Mouse (Mus musculus): ENCODE measurements around the gene Avpr1a. TPM values are rescaled to one million over a fixed set of nuclear protein-coding genes. Genes with fewer than 3 reads are reported as not detected.

Avpr1a gene
- 1.3 and 2.4 TPM in 2 replicates for polyA plus RNA-seq (2014; fragmentation: Nextera tagmentation; extraction: Ambion mirVana)

GRCm38 (mm10) chr10:122447861-122448716, at the start of gene Avpr1a:
TSS of gene Avpr1a (plus strand) at chr10:122448499.
- H3K36me3 ChIP-seq (ENCODE audit: control insufficient read depth, insufficient read depth, low read length): no peaks in the 10 kb centered on the region
- no peaks in the 10 kb centered on the region for H3K9me3 ChIP-seq (ENCODE audit: control insufficient read depth, low read length)
- H3K27ac ChIP-seq (ENCODE audit: low read depth, low read length): no peak within 1 kb of the TSS
- H3K4me1 ChIP-seq (ENCODE audit: control insufficient read depth, insufficient read depth, low read length): peaks cover 12% of the 10 kb centered on the region; the same call in 1 of the 2 replicates
- ATAC-seq (ENCODE audit: low FRiP score, low TSS enrichment): peak; percentile 45; the same call in 1 of the 2 replicates
- H3K9ac ChIP-seq (ENCODE audit: low read depth, low read length): peak within 1 kb of the TSS; percentile 53
- 4% methylated on average over 34 of the region's 34 CpGs for WGBS
- H3K4me3 ChIP-seq (ENCODE audit: low read length): peak within 1 kb of the TSS; percentile 47
- peaks cover 33% of the 10 kb centered on the region for H3K27me3 ChIP-seq (ENCODE audit: control insufficient read depth, insufficient read depth, low read length)
- H3K4me2 ChIP-seq (replicated peaks; ENCODE audit: low read depth, low read length): peak within 1 kb of the TSS; percentile 90

GRCm38 (mm10) chr10:122402270-122402669, 46.0 kb upstream of the Avpr1a start:
- no peaks in the 10 kb centered on the region for H3K27me3 ChIP-seq (ENCODE audit: control insufficient read depth, insufficient read depth, low read length)
- WGBS: 39% methylated on average over 1 of the region's 1 CpGs
- ATAC-seq (ENCODE audit: low FRiP score, low TSS enrichment): no peak
- H3K27ac ChIP-seq (ENCODE audit: low read depth, low read length): no peak overlapping the region
- no peak overlapping the region for H3K4me3 ChIP-seq (ENCODE audit: low read length)
- no peaks in the 10 kb centered on the region for H3K9me3 ChIP-seq (ENCODE audit: control insufficient read depth, low read length)
- no peaks in the 10 kb centered on the region for H3K36me3 ChIP-seq (ENCODE audit: control insufficient read depth, insufficient read depth, low read length)
- no peak overlapping the region for H3K9ac ChIP-seq (ENCODE audit: low read depth, low read length)
- no peak overlapping the region for H3K4me2 ChIP-seq (replicated peaks; ENCODE audit: low read depth, low read length)
- H3K4me1 ChIP-seq (ENCODE audit: control insufficient read depth, insufficient read depth, low read length): no peaks in the 10 kb centered on the region

GRCm38 (mm10) chr10:122406333-122406732, 42.0 kb upstream of the Avpr1a start:
- Histone ChIP-seq H3K9ac (ENCODE audit: low read depth, low read length) (no peak overlapping the region), H3K27me3 (ENCODE audit: control insufficient read depth, insufficient read depth, low read length) (no peaks in the 10 kb centered on the region), H3K4me3 (ENCODE audit: low read length) (no peak overlapping the region), H3K9me3 (ENCODE audit: control insufficient read depth, low read length) (no peaks in the 10 kb centered on the region), H3K27ac (ENCODE audit: low read depth, low read length) (no peak overlapping the region), H3K4me2 (replicated peaks; ENCODE audit: low read depth, low read length) (no peak overlapping the region), H3K36me3 (ENCODE audit: control insufficient read depth, insufficient read depth, low read length) (no peaks in the 10 kb centered on the region), H3K4me1 (ENCODE audit: control insufficient read depth, insufficient read depth, low read length) (no peaks in the 10 kb centered on the region)
- ATAC-seq (ENCODE audit: low FRiP score, low TSS enrichment): no peak
- 27% methylated on average over 6 of the region's 6 CpGs for WGBS

GRCm38 (mm10) chr10:122408697-122409409, 39.4 kb upstream of the Avpr1a start:
- WGBS: 67% methylated on average over 7 of the region's 7 CpGs
- Histone ChIP-seq H3K27ac (ENCODE audit: low read depth, low read length) (no peak overlapping the region), H3K4me1 (ENCODE audit: control insufficient read depth, insufficient read depth, low read length) (no peaks in the 10 kb centered on the region), H3K4me2 (replicated peaks; ENCODE audit: low read depth, low read length) (no peak overlapping the region), H3K36me3 (ENCODE audit: control insufficient read depth, insufficient read depth, low read length) (no peaks in the 10 kb centered on the region), H3K9ac (ENCODE audit: low read depth, low read length) (no peak overlapping the region), H3K9me3 (ENCODE audit: control insufficient read depth, low read length) (no peaks in the 10 kb centered on the region), H3K4me3 (ENCODE audit: low read length) (no peak overlapping the region), H3K27me3 (ENCODE audit: control insufficient read depth, insufficient read depth, low read length) (no peaks in the 10 kb centered on the region)
- ATAC-seq (ENCODE audit: low FRiP score, low TSS enrichment): peak; percentile 57; the same call in 1 of the 2 replicates

- H3K4me1 ChIP-seq (ENCODE audit: control insufficient read depth, insufficient read depth, low read length): no peaks in the 10 kb centered on the region
- no peak overlapping the region for H3K27ac ChIP-seq (ENCODE audit: low read depth, low read length)
- no peaks in the 10 kb centered on the region for H3K27me3 ChIP-seq (ENCODE audit: control insufficient read depth, insufficient read depth, low read length)
- no peaks in the 10 kb centered on the region for H3K9me3 ChIP-seq (ENCODE audit: control insufficient read depth, low read length)
- no peak overlapping the region for H3K4me2 ChIP-seq (replicated peaks; ENCODE audit: low read depth, low read length)
- WGBS: 19% methylated on average over 2 of the region's 2 CpGs
- H3K9ac ChIP-seq (ENCODE audit: low read depth, low read length): no peak overlapping the region
- ATAC-seq (ENCODE audit: low FRiP score, low TSS enrichment): no peak
- no peak overlapping the region for H3K4me3 ChIP-seq (ENCODE audit: low read length)
- H3K36me3 ChIP-seq (ENCODE audit: control insufficient read depth, insufficient read depth, low read length): no peaks in the 10 kb centered on the region
These were observed 37.5 kb upstream of the Avpr1a start for GRCm38 (mm10) chr10:122410791-122411190.

- 38% methylated on average over 4 of the region's 4 CpGs for WGBS
- Histone ChIP-seq H3K4me3 (ENCODE audit: low read length) (no peak overlapping the region), H3K4me2 (replicated peaks; ENCODE audit: low read depth, low read length) (no peak overlapping the region), H3K27ac (ENCODE audit: low read depth, low read length) (no peak overlapping the region), H3K9ac (ENCODE audit: low read depth, low read length) (no peak overlapping the region), H3K36me3 (ENCODE audit: control insufficient read depth, insufficient read depth, low read length) (no peaks in the 10 kb centered on the region), H3K4me1 (ENCODE audit: control insufficient read depth, insufficient read depth, low read length) (no peaks in the 10 kb centered on the region), H3K27me3 (ENCODE audit: control insufficient read depth, insufficient read depth, low read length) (no peaks in the 10 kb centered on the region), H3K9me3 (ENCODE audit: control insufficient read depth, low read length) (no peaks in the 10 kb centered on the region)
- ATAC-seq (ENCODE audit: low FRiP score, low TSS enrichment): no peak
These were observed 15.6 kb upstream of the Avpr1a start for GRCm38 (mm10) chr10:122432690-122433089.

GRCm38 (mm10) chr10:122447275-122447674, 1.0 kb upstream of the Avpr1a start:
- H3K27me3 ChIP-seq (ENCODE audit: control insufficient read depth, insufficient read depth, low read length): peaks cover 33% of the 10 kb centered on the region
- H3K9me3 ChIP-seq (ENCODE audit: control insufficient read depth, low read length): no peaks in the 10 kb centered on the region
- H3K36me3 ChIP-seq (ENCODE audit: control insufficient read depth, insufficient read depth, low read length): no peaks in the 10 kb centered on the region
- H3K27ac ChIP-seq (ENCODE audit: low read depth, low read length): no peak overlapping the region
- no peak for ATAC-seq (ENCODE audit: low FRiP score, low TSS enrichment)
- H3K4me2 ChIP-seq (replicated peaks; ENCODE audit: low read depth, low read length): no peak overlapping the region
- H3K4me1 ChIP-seq (ENCODE audit: control insufficient read depth, insufficient read depth, low read length): peaks cover 12% of the 10 kb centered on the region; the same call in 1 of the 2 replicates
- H3K9ac ChIP-seq (ENCODE audit: low read depth, low read length): no peak overlapping the region
- H3K4me3 ChIP-seq (ENCODE audit: low read length): no peak overlapping the region
- 31% methylated on average over 6 of the region's 10 CpGs for WGBS

GRCm38 (mm10) chr10:122448717-122449611, 665 bp downstream of the Avpr1a start:
- peak overlapping the region; percentile 53 for H3K9ac ChIP-seq (ENCODE audit: low read depth, low read length)
- no peaks in the 10 kb centered on the region for H3K36me3 ChIP-seq (ENCODE audit: control insufficient read depth, insufficient read depth, low read length)
- peaks cover 33% of the 10 kb centered on the region for H3K27me3 ChIP-seq (ENCODE audit: control insufficient read depth, insufficient read depth, low read length)
- H3K4me2 ChIP-seq (replicated peaks; ENCODE audit: low read depth, low read length): peak overlapping the region; percentile 90
- no peaks in the 10 kb centered on the region for H3K9me3 ChIP-seq (ENCODE audit: control insufficient read depth, low read length)
- WGBS: 2% methylated on average over 70 of the region's 70 CpGs
- H3K4me1 ChIP-seq (ENCODE audit: control insufficient read depth, insufficient read depth, low read length): peaks cover 12% of the 10 kb centered on the region; the same call in 1 of the 2 replicates
- peak overlapping the region; percentile 47 for H3K4me3 ChIP-seq (ENCODE audit: low read length)
- no peak overlapping the region for H3K27ac ChIP-seq (ENCODE audit: low read depth, low read length)
- peak; percentile 75 for ATAC-seq (ENCODE audit: low FRiP score, low TSS enrichment)

Data from kidney, embryonic 14.5 days (tissue).